Mouse (Mus musculus): ENCODE measurements at regions not wholly inside any gene's neighbourhood (a gene's known extent, or its start where the extent isn't known, plus 50 kb on each side); places are given as distances from the start of the nearest gene placed in this dataset.

DNA sequence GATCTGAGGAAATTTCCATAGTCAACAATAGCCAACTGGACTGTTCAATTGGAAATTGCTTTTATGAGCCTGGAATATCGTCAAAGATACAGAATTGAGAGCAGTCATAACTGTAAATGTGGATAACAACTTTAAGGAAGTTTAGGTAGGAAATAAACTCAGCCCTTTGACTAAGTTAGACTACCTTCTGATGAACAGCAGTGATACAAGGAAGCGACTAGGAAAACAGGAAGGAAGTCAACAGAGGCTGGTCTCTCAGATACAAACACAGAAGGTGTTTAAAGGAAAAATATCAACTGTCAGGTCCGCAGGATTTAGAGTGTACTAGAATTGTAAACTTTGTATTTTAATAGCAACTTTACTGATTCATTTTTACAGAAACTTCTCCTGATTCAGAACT lies 721.1 kb downstream of the Kcna4 start:
- TF ChIP-seq POLR2A (IDR thresholded peaks at IDR 0.05; ENCODE audit: low read depth, low read length) (no peak), CTCF (conservative IDR thresholded peaks at IDR 0.05; ENCODE audit: insufficient read depth, insufficient read length, low read depth, low read length) (no peak)

Data from kidney, adult 2 months (tissue).